Mouse (Mus musculus): ENCODE data around the gene Cacna2d2. TPM values are rescaled to one million over a fixed set of nuclear protein-coding genes. Genes with fewer than 3 reads are reported as not detected.

Gene Cacna2d2
- total RNA-seq, 2 experiments from 2014 or later: 0.37 to 1.5 TPM

- ATAC-seq (replicated peaks; ENCODE audit: poor library complexity): no peak
These were observed 138.8 kb downstream of the Cacna2d2 start for GRCm38 (mm10) chr9:107538231-107538630.

- no peak for ATAC-seq (replicated peaks; ENCODE audit: poor library complexity)
These were observed 139.3 kb downstream of the Cacna2d2 start for GRCm38 (mm10) chr9:107538711-107539110.

GRCm38 (mm10) chr9:107539940-107540339 is 140.5 kb downstream of the Cacna2d2 start:
- no peak for ATAC-seq (replicated peaks; ENCODE audit: poor library complexity)

- no peak for ATAC-seq (replicated peaks; ENCODE audit: poor library complexity)
These were observed 141.0 kb downstream of the Cacna2d2 start for GRCm38 (mm10) chr9:107540420-107540819.

- ATAC-seq (replicated peaks; ENCODE audit: poor library complexity): no peak
These were observed 141.6 kb downstream of the Cacna2d2 start for GRCm38 (mm10) chr9:107541005-107541404.

- peak; percentile 83 for ATAC-seq (replicated peaks; ENCODE audit: poor library complexity)
These were observed 142.3 kb downstream of the Cacna2d2 start, which contains the start of the genes Cyb561d2 and Nprl2 for GRCm38 (mm10) chr9:107541474-107542351. Cyb561d2 (minus strand) TSS chr9:107542193. Nprl2 (plus strand) TSS chr9:107542226.

GRCm38 (mm10) chr9:107542352-107542686 is 142.9 kb downstream of the Cacna2d2 start:
- 0 out of 2 replicates have a peak, but pooled peaks have one; percentile 0 for ATAC-seq (replicated peaks; ENCODE audit: poor library complexity)

- no peak for ATAC-seq (replicated peaks; ENCODE audit: poor library complexity)
These were observed 143.3 kb downstream of the Cacna2d2 start for GRCm38 (mm10) chr9:107542721-107543120.

GRCm38 (mm10) chr9:107543299-107543698 is 143.9 kb downstream of the Cacna2d2 start:
- ATAC-seq (replicated peaks; ENCODE audit: poor library complexity): no peak

- ATAC-seq (replicated peaks; ENCODE audit: poor library complexity): no peak
These were observed 144.8 kb downstream of the Cacna2d2 start for GRCm38 (mm10) chr9:107544196-107544700.

- no peak for ATAC-seq (replicated peaks; ENCODE audit: poor library complexity)
These were observed 145.3 kb downstream of the Cacna2d2 start for GRCm38 (mm10) chr9:107544729-107545128.

GRCm38 (mm10) chr9:107545199-107545598 is 145.8 kb downstream of the Cacna2d2 start:
- ATAC-seq (replicated peaks; ENCODE audit: poor library complexity): no peak

GRCm38 (mm10) chr9:107545602-107546001 is 146.2 kb downstream of the Cacna2d2 start:
- ATAC-seq (replicated peaks; ENCODE audit: poor library complexity): peak; percentile 16; the same call in 1 of the 2 replicates

- ATAC-seq (replicated peaks; ENCODE audit: poor library complexity): peak; percentile 71
These were observed 147.6 kb downstream of the Cacna2d2 start, which contains the start of gene Zmynd10 for GRCm38 (mm10) chr9:107547026-107547425. Zmynd10 (plus strand) TSS chr9:107547298.

- ATAC-seq (replicated peaks; ENCODE audit: poor library complexity): no peak
These were observed 148.5 kb downstream of the Cacna2d2 start for GRCm38 (mm10) chr9:107547957-107548356.

- no peak for ATAC-seq (replicated peaks; ENCODE audit: poor library complexity)
These were observed 149.4 kb downstream of the Cacna2d2 start for GRCm38 (mm10) chr9:107548820-107549219.

GRCm38 (mm10) chr9:107549297-107550074 is 150.1 kb downstream of the Cacna2d2 start:
- ATAC-seq (replicated peaks; ENCODE audit: poor library complexity): no peak

- ATAC-seq (replicated peaks; ENCODE audit: poor library complexity): no peak
These were observed 151.2 kb downstream of the Cacna2d2 start for GRCm38 (mm10) chr9:107550491-107551116.

GRCm38 (mm10) chr9:107551117-107551889 is 151.9 kb downstream of the Cacna2d2 start, which contains the start of gene Rassf1:
Rassf1 (plus strand) TSS chr9:107551555.
- ATAC-seq (replicated peaks; ENCODE audit: poor library complexity): 0 out of 2 replicates have a peak, but pooled peaks have one; percentile 5

GRCm38 (mm10) chr9:107551890-107552355 is 152.5 kb downstream of the Cacna2d2 start:
- ATAC-seq (replicated peaks; ENCODE audit: poor library complexity): no peak

Data from megakaryocyte progenitor cell, adult 5-6 weeks (primary cell).